Mouse (Mus musculus): ENCODE results near the gene Cyp27a1. TPM values are rescaled to one million over a fixed set of nuclear protein-coding genes. Genes with fewer than 3 reads are reported as not detected.

Cyp27a1 gene
- polyA plus RNA-seq, 1 experiment from 2014 or later = 10.8 TPM

DNA sequence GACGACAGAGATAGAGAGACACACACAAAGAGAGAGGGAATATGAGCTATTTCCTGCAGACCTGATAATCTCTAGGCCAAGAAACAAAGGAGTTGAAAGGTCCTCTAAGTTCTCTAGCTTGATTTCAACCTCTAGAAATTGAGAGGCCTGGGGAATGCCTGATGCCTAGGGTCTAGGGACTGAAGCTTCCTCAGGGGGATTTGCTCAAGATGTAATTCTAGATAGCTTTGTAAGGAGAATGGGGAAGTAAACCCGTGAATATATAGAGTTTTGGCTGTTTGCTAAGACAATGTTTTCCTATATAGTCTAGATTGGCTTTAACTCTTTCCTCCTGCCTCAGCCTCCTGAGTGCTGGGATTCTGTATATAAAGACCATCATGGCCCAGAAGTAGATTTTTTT, 1.6 kb downstream of the Cyp27a1 start:
- no peak for TF ChIP-seq CTCF (IDR thresholded peaks at IDR 0.05; ENCODE audit: low read depth)
- DNase-seq (ENCODE audit: low spot score) (no peak), ATAC-seq (replicated peaks; ENCODE audit: low FRiP score, low read depth) (no peak)
- Histone ChIP-seq H3K36me3 (ENCODE audit: insufficient read depth, low read length) (no peaks in the 10 kb centered on the region), H3K9me3 (replicated peaks; ENCODE audit: low read length) (no peaks in the 10 kb centered on the region), H3K4me3 (replicated peaks; ENCODE audit: low read depth, low read length) (no peak overlapping the region), H3K4me1 (replicated peaks; ENCODE audit: insufficient read depth, low read length) (no peaks in the 10 kb centered on the region), H3K9ac (ENCODE audit: low read depth, low read length) (no peak overlapping the region), H3K27me3 (ENCODE audit: insufficient read depth, low read length) (no peaks in the 10 kb centered on the region), H3K27ac (no peak overlapping the region), H3K4me2 (ENCODE audit: low read length) (no peak overlapping the region)
- whole genome bisulfite sequencing = 47% methylated on average over 2 of the region's 2 CpGs

DNA sequence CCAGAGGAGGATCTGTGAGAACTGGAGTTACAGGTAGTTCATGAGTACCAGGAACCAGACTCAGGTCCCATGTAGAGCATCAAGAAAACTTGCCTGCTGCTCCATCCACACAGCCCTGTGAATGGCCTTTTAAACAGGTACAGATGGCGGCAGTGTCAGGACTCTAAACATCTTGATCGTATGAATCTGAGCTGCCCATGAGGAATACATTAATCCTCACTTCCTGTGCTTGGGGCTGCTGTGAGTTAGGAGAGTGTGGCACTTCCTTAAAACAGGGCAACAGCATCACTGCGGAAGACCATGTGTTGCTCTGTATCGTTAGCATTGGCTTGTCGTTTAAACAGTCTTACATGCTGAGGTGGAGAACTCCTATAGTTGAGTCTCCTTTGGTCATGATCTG, 2.1 kb downstream of the Cyp27a1 start:
- ATAC-seq (replicated peaks; ENCODE audit: low FRiP score, low read depth) (no peak), DNase-seq (ENCODE audit: low spot score) (no peak)
- H3K9ac ChIP-seq (ENCODE audit: low read depth, low read length) = no peak overlapping the region
- H3K27ac ChIP-seq = no peak overlapping the region
- TF ChIP-seq CTCF (IDR thresholded peaks at IDR 0.05; ENCODE audit: low read depth) = no peak
- no peak overlapping the region for H3K4me2 ChIP-seq (ENCODE audit: low read length)
- H3K4me3 ChIP-seq (replicated peaks; ENCODE audit: low read depth, low read length) = no peak overlapping the region
- no peaks in the 10 kb centered on the region for H3K4me1 ChIP-seq (replicated peaks; ENCODE audit: insufficient read depth, low read length)
- H3K9me3 ChIP-seq (replicated peaks; ENCODE audit: low read length) = no peaks in the 10 kb centered on the region
- 64% methylated on average over 5 of the region's 5 CpGs for WGBS
- no peaks in the 10 kb centered on the region for H3K36me3 ChIP-seq (ENCODE audit: insufficient read depth, low read length)
- no peaks in the 10 kb centered on the region for H3K27me3 ChIP-seq (ENCODE audit: insufficient read depth, low read length)

DNA sequence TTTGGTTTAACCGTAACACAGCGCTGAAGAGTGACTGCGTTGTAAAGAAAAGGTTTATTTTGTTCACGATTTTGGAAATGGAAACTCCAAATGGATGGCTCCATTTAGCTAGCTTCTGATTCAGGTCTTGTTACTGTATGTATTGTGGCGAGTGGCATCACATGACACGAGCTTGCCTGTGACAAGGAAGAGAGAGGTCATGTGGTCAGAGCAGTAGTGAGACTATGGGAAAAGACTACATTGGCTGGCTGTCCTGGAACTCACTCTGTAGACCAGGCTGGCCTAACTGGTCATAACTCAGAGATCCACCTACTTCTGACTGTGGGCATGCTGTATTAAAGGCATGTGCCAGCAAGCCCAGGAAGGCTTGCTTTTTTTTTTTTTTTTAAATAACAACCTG, 2.5 kb downstream of the Cyp27a1 start:
- no peaks in the 10 kb centered on the region for H3K9me3 ChIP-seq (replicated peaks; ENCODE audit: low read length)
- no peak overlapping the region for H3K9ac ChIP-seq (ENCODE audit: low read depth, low read length)
- H3K4me1 ChIP-seq (replicated peaks; ENCODE audit: insufficient read depth, low read length) = no peaks in the 10 kb centered on the region
- ATAC-seq (replicated peaks; ENCODE audit: low FRiP score, low read depth) = no peak
- no peak for TF ChIP-seq CTCF (IDR thresholded peaks at IDR 0.05; ENCODE audit: low read depth)
- H3K4me2 ChIP-seq (ENCODE audit: low read length) = no peak overlapping the region
- H3K36me3 ChIP-seq (ENCODE audit: insufficient read depth, low read length) = no peaks in the 10 kb centered on the region
- H3K27ac ChIP-seq = no peak overlapping the region
- 86% methylated on average over 6 of the region's 6 CpGs for WGBS
- no peak for DNase-seq (ENCODE audit: low spot score)
- no peak overlapping the region for H3K4me3 ChIP-seq (replicated peaks; ENCODE audit: low read depth, low read length)
- no peaks in the 10 kb centered on the region for H3K27me3 ChIP-seq (ENCODE audit: insufficient read depth, low read length)

DNA sequence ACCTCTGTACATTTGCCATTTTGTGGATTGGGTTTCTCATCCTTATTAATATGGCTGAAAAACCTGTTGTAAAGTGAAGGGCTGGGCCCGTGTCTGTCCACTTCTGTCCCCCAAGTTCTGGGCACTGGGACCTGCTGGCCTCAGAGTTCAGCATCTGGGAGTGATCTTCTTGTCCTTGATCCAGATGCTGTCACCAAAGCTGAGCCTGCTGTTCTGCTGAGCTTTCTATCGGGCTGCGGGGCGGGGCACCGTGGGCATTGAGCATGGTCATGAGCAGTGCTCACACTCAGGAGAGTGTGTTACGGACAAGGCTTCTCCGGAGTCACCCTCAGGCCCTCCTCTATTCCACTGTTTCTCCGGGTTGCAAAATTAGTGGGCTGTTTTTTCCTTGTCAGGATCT, 4.7 kb downstream of the Cyp27a1 start:
- H3K27me3 ChIP-seq (ENCODE audit: insufficient read depth, low read length) = no peaks in the 10 kb centered on the region
- no peak overlapping the region for H3K4me3 ChIP-seq (replicated peaks; ENCODE audit: low read depth, low read length)
- H3K4me1 ChIP-seq (replicated peaks; ENCODE audit: insufficient read depth, low read length) = no peaks in the 10 kb centered on the region
- H3K36me3 ChIP-seq (ENCODE audit: insufficient read depth, low read length) = no peaks in the 10 kb centered on the region
- H3K4me2 ChIP-seq (ENCODE audit: low read length) = no peak overlapping the region
- no peak overlapping the region for H3K27ac ChIP-seq
- H3K9me3 ChIP-seq (replicated peaks; ENCODE audit: low read length) = no peaks in the 10 kb centered on the region
- TF ChIP-seq CTCF (IDR thresholded peaks at IDR 0.05; ENCODE audit: low read depth) = no peak
- H3K9ac ChIP-seq (ENCODE audit: low read depth, low read length) = no peak overlapping the region
- WGBS = 84% methylated on average over 8 of the region's 8 CpGs
- ATAC-seq (replicated peaks; ENCODE audit: low FRiP score, low read depth) (no peak), DNase-seq (ENCODE audit: low spot score) (no peak)

DNA sequence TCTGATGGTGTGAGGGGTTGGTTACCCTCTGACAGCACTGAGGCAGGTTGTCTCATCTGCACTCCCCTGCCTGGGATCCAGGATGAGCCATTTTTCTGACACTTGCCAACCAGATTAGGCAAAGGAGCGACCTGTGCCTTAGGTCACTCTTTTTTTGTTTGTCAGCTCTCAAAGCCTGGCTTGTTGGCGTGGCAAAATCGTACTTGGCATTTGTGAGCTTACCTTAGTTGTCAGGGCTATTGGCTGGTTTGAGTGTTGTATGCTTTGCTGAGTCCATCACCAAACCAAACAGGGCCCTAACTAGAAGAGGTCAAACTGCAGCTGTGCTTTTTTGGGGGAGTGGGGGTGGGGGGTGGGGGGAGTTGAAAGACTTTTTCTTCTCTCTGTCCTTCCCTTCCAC, 5.9 kb downstream of the Cyp27a1 start:
- no peak overlapping the region for H3K27ac ChIP-seq
- H3K36me3 ChIP-seq (ENCODE audit: insufficient read depth, low read length) = no peaks in the 10 kb centered on the region
- H3K4me2 ChIP-seq (ENCODE audit: low read length) = no peak overlapping the region
- H3K27me3 ChIP-seq (ENCODE audit: insufficient read depth, low read length) = no peaks in the 10 kb centered on the region
- no peak for TF ChIP-seq CTCF (IDR thresholded peaks at IDR 0.05; ENCODE audit: low read depth)
- ATAC-seq (replicated peaks; ENCODE audit: low FRiP score, low read depth) = no peak
- DNase-seq (ENCODE audit: low spot score) = no peak
- no peak overlapping the region for H3K4me3 ChIP-seq (replicated peaks; ENCODE audit: low read depth, low read length)
- H3K9me3 ChIP-seq (replicated peaks; ENCODE audit: low read length) = no peaks in the 10 kb centered on the region
- no peaks in the 10 kb centered on the region for H3K4me1 ChIP-seq (replicated peaks; ENCODE audit: insufficient read depth, low read length)
- 88% methylated on average over 3 of the region's 3 CpGs for WGBS
- H3K9ac ChIP-seq (ENCODE audit: low read depth, low read length) = no peak overlapping the region

DNA sequence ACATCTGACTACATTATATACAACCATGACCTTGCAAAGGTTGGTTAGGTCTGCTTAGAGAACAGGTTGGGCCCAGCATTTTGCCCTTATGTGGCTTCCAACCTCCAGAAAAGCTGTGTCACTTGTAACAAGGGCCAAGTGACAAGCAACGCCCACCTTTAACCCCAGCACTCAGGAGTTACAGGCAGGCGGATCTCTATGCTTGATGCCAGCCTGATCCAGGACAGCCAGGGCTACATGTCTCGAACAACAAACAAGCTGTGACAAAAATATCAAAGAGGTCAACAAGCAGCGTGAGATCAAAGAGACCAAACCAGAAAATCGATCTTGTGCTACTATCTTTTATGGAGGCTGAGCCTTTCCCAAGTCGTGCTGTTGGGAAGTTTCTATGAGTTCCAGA, 8.3 kb downstream of the Cyp27a1 start:
- ATAC-seq (replicated peaks; ENCODE audit: low FRiP score, low read depth) (no peak), DNase-seq (ENCODE audit: low spot score) (no peak)
- no peak overlapping the region for H3K4me3 ChIP-seq (replicated peaks; ENCODE audit: low read depth, low read length)
- no peak overlapping the region for H3K9ac ChIP-seq (ENCODE audit: low read depth, low read length)
- 52% methylated on average over 6 of the region's 6 CpGs for WGBS
- no peaks in the 10 kb centered on the region for H3K9me3 ChIP-seq (replicated peaks; ENCODE audit: low read length)
- no peaks in the 10 kb centered on the region for H3K27me3 ChIP-seq (ENCODE audit: insufficient read depth, low read length)
- no peak overlapping the region for H3K27ac ChIP-seq
- no peak overlapping the region for H3K4me2 ChIP-seq (ENCODE audit: low read length)
- no peak for TF ChIP-seq CTCF (IDR thresholded peaks at IDR 0.05; ENCODE audit: low read depth)
- H3K36me3 ChIP-seq (ENCODE audit: insufficient read depth, low read length) = no peaks in the 10 kb centered on the region
- H3K4me1 ChIP-seq (replicated peaks; ENCODE audit: insufficient read depth, low read length) = no peaks in the 10 kb centered on the region

DNA sequence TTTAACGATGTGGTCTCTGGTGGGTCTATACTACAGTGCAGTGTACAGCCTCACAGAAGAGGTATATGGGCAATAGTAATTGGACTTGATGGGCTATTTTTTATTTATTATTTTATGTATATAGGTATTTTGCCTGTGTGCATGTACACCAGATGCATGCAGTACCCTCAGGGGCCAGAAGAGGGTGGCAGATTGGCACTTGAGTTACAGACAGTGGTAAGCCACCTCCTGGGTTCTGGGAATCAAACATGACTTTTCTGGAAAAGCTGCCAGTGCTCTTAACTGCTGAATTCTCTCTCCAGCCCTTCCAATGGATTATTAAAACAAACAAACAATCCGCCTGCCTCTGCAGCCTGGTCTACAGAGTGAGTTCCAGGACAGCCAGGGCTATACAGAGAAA, 10.4 kb downstream of the Cyp27a1 start:
- Histone ChIP-seq H3K27ac (no peak overlapping the region), H3K9ac (ENCODE audit: low read depth, low read length) (no peak overlapping the region), H3K4me3 (replicated peaks; ENCODE audit: low read depth, low read length) (no peak overlapping the region), H3K9me3 (replicated peaks; ENCODE audit: low read length) (no peaks in the 10 kb centered on the region), H3K27me3 (ENCODE audit: insufficient read depth, low read length) (no peaks in the 10 kb centered on the region), H3K4me2 (ENCODE audit: low read length) (no peak overlapping the region), H3K4me1 (replicated peaks; ENCODE audit: insufficient read depth, low read length) (no peaks in the 10 kb centered on the region), H3K36me3 (ENCODE audit: insufficient read depth, low read length) (no peaks in the 10 kb centered on the region)
- TF ChIP-seq CTCF (IDR thresholded peaks at IDR 0.05; ENCODE audit: low read depth) = peak; percentile 34; the same call in 1 of the 2 replicates
- 79% methylated on average over 2 of the region's 2 CpGs for WGBS
- DNase-seq (ENCODE audit: low spot score) = peak; percentile 21
- no peak for ATAC-seq (replicated peaks; ENCODE audit: low FRiP score, low read depth)

All from kidney, postnatal 0 days (tissue).